Mouse (Mus musculus): ENCODE measurements around the gene Krtap10-10. TPM values are rescaled to one million over a fixed set of nuclear protein-coding genes. Genes with fewer than 3 reads are reported as not detected.

Gene Krtap10-10
- polyA plus RNA-seq, 1 experiment from 2014 or later: not detected

GRCm38 (mm10) chr10:77880305-77880704, 44.6 kb downstream of the Krtap10-10 start:
- Histone ChIP-seq H3K9ac (no peak overlapping the region), H3K27me3 (replicated peaks) (no peaks in the 10 kb centered on the region), H3K4me1 (no peaks in the 10 kb centered on the region), H3K9me3 (no peaks in the 10 kb centered on the region), H3K27ac (no peak overlapping the region), H3K4me3 (no peak overlapping the region), H3K4me2 (no peak overlapping the region), H3K36me3 (replicated peaks) (no peaks in the 10 kb centered on the region)
- ATAC-seq (replicated peaks): no peak
- 88% methylated on average over 3 of the region's 3 CpGs for WGBS

- Histone ChIP-seq H3K27ac (no peak overlapping the region), H3K9ac (no peak overlapping the region), H3K27me3 (replicated peaks) (no peaks in the 10 kb centered on the region), H3K4me3 (no peak overlapping the region), H3K4me1 (no peaks in the 10 kb centered on the region), H3K9me3 (no peaks in the 10 kb centered on the region), H3K36me3 (replicated peaks) (no peaks in the 10 kb centered on the region), H3K4me2 (no peak overlapping the region)
- WGBS: 85% methylated on average over 5 of the region's 5 CpGs
- no peak for ATAC-seq (replicated peaks)
Observed at GRCm38 (mm10) chr10:77882553-77882952, 46.8 kb downstream of the Krtap10-10 start.

- Histone ChIP-seq H3K27me3 (replicated peaks) (no peaks in the 10 kb centered on the region), H3K4me2 (no peak overlapping the region), H3K4me3 (no peak overlapping the region), H3K4me1 (no peaks in the 10 kb centered on the region), H3K9me3 (no peaks in the 10 kb centered on the region; the same call in 1 of the 2 replicates), H3K36me3 (replicated peaks) (no peaks in the 10 kb centered on the region), H3K9ac (no peak overlapping the region), H3K27ac (no peak overlapping the region)
- WGBS: 62% methylated on average over 12 of the region's 12 CpGs
- ATAC-seq (replicated peaks): no peak
Observed at GRCm38 (mm10) chr10:77886007-77886747, 50.4 kb downstream of the Krtap10-10 start.

Other genes with a start within 250 kb of the Krtap10-10 start
- gene Sumo3, start 229.8 kb upstream of the Krtap10-10 start, polyA plus RNA-seq (2015; fragmentation: Nextera tagmentation; extraction: Ambion mirVana): 308 and 325 TPM in 2 replicates
- 2.5 TPM in 1 of 2 replicates, not detected in the other for gene Gm49325, start 229.8 kb upstream of the Krtap10-10 start, polyA plus RNA-seq (2015; fragmentation: Nextera tagmentation; extraction: Ambion mirVana)
- gene Ube2g2, start 213.7 kb upstream of the Krtap10-10 start, polyA plus RNA-seq (2015; fragmentation: Nextera tagmentation; extraction: Ambion mirVana): 91.1 and 97.2 TPM in 2 replicates
- gene Tspear, start 149.4 kb upstream of the Krtap10-10 start, polyA plus RNA-seq (2015; fragmentation: Nextera tagmentation; extraction: Ambion mirVana): 1.5 and 1.7 TPM in 2 replicates
- gene Gm19402, start 145.2 kb upstream of the Krtap10-10 start, polyA plus RNA-seq (2015; fragmentation: Nextera tagmentation; extraction: Ambion mirVana): not detected in 2 replicates
- not detected in 2 replicates for gene Gm9508, start 138.7 kb upstream of the Krtap10-10 start, polyA plus RNA-seq (2015; fragmentation: Nextera tagmentation; extraction: Ambion mirVana)
- not detected in 2 replicates for gene Gm10272, start 129.3 kb upstream of the Krtap10-10 start, polyA plus RNA-seq (2015; fragmentation: Nextera tagmentation; extraction: Ambion mirVana)
- not detected in 2 replicates for gene Gm10024, start 124.5 kb upstream of the Krtap10-10 start, polyA plus RNA-seq (2015; fragmentation: Nextera tagmentation; extraction: Ambion mirVana)
- gene Gm10142, start 120.1 kb upstream of the Krtap10-10 start, polyA plus RNA-seq (2015; fragmentation: Nextera tagmentation; extraction: Ambion mirVana): not detected in 2 replicates
- gene Krtap12-1, start 115.3 kb upstream of the Krtap10-10 start, polyA plus RNA-seq (2015; fragmentation: Nextera tagmentation; extraction: Ambion mirVana): not detected in 2 replicates
- gene Gm10100, start 109.5 kb upstream of the Krtap10-10 start, polyA plus RNA-seq (2015; fragmentation: Nextera tagmentation; extraction: Ambion mirVana): not detected in 2 replicates
- gene Gm18596, start 93.3 kb upstream of the Krtap10-10 start, polyA plus RNA-seq (2015; fragmentation: Nextera tagmentation; extraction: Ambion mirVana): not detected in 2 replicates
- gene Gm9736, start 84.6 kb upstream of the Krtap10-10 start, polyA plus RNA-seq (2015; fragmentation: Nextera tagmentation; extraction: Ambion mirVana): not detected in 2 replicates
- gene Gm3233, start 76.3 kb upstream of the Krtap10-10 start, polyA plus RNA-seq (2015; fragmentation: Nextera tagmentation; extraction: Ambion mirVana): not detected in 2 replicates
- gene Gm3238, start 64.6 kb upstream of the Krtap10-10 start, polyA plus RNA-seq (2015; fragmentation: Nextera tagmentation; extraction: Ambion mirVana): not detected in 2 replicates
- not detected in 2 replicates for gene Gm7138, start 59.0 kb upstream of the Krtap10-10 start, polyA plus RNA-seq (2015; fragmentation: Nextera tagmentation; extraction: Ambion mirVana)
- not detected in 2 replicates for gene Gm3250, start 53.4 kb upstream of the Krtap10-10 start, polyA plus RNA-seq (2015; fragmentation: Nextera tagmentation; extraction: Ambion mirVana)
- gene Gm7137, start 47.7 kb upstream of the Krtap10-10 start, polyA plus RNA-seq (2015; fragmentation: Nextera tagmentation; extraction: Ambion mirVana): not detected in 2 replicates
- not detected in 2 replicates for gene Gm9639, start 40.9 kb upstream of the Krtap10-10 start, polyA plus RNA-seq (2015; fragmentation: Nextera tagmentation; extraction: Ambion mirVana)
- gene Gm19668, start 36.8 kb upstream of the Krtap10-10 start, polyA plus RNA-seq (2015; fragmentation: Nextera tagmentation; extraction: Ambion mirVana): not detected in 2 replicates
- gene Gm9507, start 24.1 kb upstream of the Krtap10-10 start, polyA plus RNA-seq (2015; fragmentation: Nextera tagmentation; extraction: Ambion mirVana): not detected in 2 replicates
- not detected in 2 replicates for gene Gm2696, start 21.3 kb upstream of the Krtap10-10 start, polyA plus RNA-seq (2015; fragmentation: Nextera tagmentation; extraction: Ambion mirVana)
- not detected in 2 replicates for gene Krtap10-4, start 8.9 kb upstream of the Krtap10-10 start, polyA plus RNA-seq (2015; fragmentation: Nextera tagmentation; extraction: Ambion mirVana)
- gene Gm36176, start 10.9 kb downstream of the Krtap10-10 start, polyA plus RNA-seq (2015; fragmentation: Nextera tagmentation; extraction: Ambion mirVana): not detected in 2 replicates
- gene Gm10318, start 16.9 kb downstream of the Krtap10-10 start, polyA plus RNA-seq (2015; fragmentation: Nextera tagmentation; extraction: Ambion mirVana): not detected in 2 replicates
- gene Gm3285, start 26.0 kb downstream of the Krtap10-10 start, polyA plus RNA-seq (2015; fragmentation: Nextera tagmentation; extraction: Ambion mirVana): not detected in 2 replicates
- gene Lrrc3, start 66.6 kb downstream of the Krtap10-10 start, polyA plus RNA-seq (2015; fragmentation: Nextera tagmentation; extraction: Ambion mirVana): 24.2 and 24.3 TPM in 2 replicates
- gene Trpm2, start 134.6 kb downstream of the Krtap10-10 start, polyA plus RNA-seq (2015; fragmentation: Nextera tagmentation; extraction: Ambion mirVana): 3.7 and 6.1 TPM in 2 replicates
- 48.3 and 49.5 TPM in 2 replicates for gene 1810043G02Rik, start 142.6 kb downstream of the Krtap10-10 start, polyA plus RNA-seq (2015; fragmentation: Nextera tagmentation; extraction: Ambion mirVana)
- gene Pfkl, start 174.1 kb downstream of the Krtap10-10 start, polyA plus RNA-seq (2015; fragmentation: Nextera tagmentation; extraction: Ambion mirVana): 127 and 128 TPM in 2 replicates
- not detected in 2 replicates for gene Dnmt3l, start 206.0 kb downstream of the Krtap10-10 start, polyA plus RNA-seq (2015; fragmentation: Nextera tagmentation; extraction: Ambion mirVana)
- 0.06 and 0.37 TPM in 2 replicates for gene Aire, start 207.7 kb downstream of the Krtap10-10 start, polyA plus RNA-seq (2015; fragmentation: Nextera tagmentation; extraction: Ambion mirVana)
- 0.48 and 0.84 TPM in 2 replicates for gene Icosl, start 233.4 kb downstream of the Krtap10-10 start, polyA plus RNA-seq (2015; fragmentation: Nextera tagmentation; extraction: Ambion mirVana)